Mouse (Mus musculus) liver, embryonic 14.5 days (tissue): ENCODE results near the gene Gm21954. TPM values are rescaled to one million over a fixed set of nuclear protein-coding genes. Genes with fewer than 3 reads are reported as not detected.

Source experiments
- ATAC-seq: fragments of 200-750 bp; cut with Nextera tagmentation; 2 replicates; pipeline ENCODE4 v1.8.0; 2017; ENCODE audit warnings: moderate number of reproducible peaks, mild to moderate bottlenecking, moderate library complexity; ENCODE audit not compliant: insufficient read depth
- DNase-seq, 3 experiments: peaks; one replicate each; pipeline ENCODE4 v3.0.0-alpha.2; 2012 to 2013; ENCODE audit warnings: low read depth in 3 of 3, low spot score in 3 of 3
- H3K27ac ChIP-seq: fragments of 300-500 bp; sonication (generic); 2 replicates; pipeline ENCODE4 v1.5.1; 2014; ENCODE audit warnings: moderate library complexity, mild to moderate bottlenecking, control low read depth, inconsistent platforms
- H3K27me3 ChIP-seq: fragments of 300-500 bp; sonication (generic); 2 replicates; pipeline ENCODE4 v1.6.1; 2014; ENCODE audit warnings: mild to moderate bottlenecking, low read length, moderate library complexity; ENCODE audit not compliant: control insufficient read depth, insufficient read depth
- H3K36me3 ChIP-seq: fragments of 300-500 bp; sonication (generic); replicated peaks from 2 replicates; pipeline ENCODE4 v1.6.1; 2014; ENCODE audit warnings: low read depth; ENCODE audit not compliant: control insufficient read depth, insufficient read depth
- H3K4me1 ChIP-seq, 2 experiments: fragments of 200-500 bp in 1 of 2; fragments of 300-500 bp in 1 of 2; sonication (generic) in 1 of 2; replicated peaks; 2 replicates each; pipeline ENCODE4 v1.6.1; 2012 to 2014; ENCODE audit warnings: antibody characterized with exemption in 1 of 2, inconsistent platforms in 1 of 2, low read length in 1 of 2; ENCODE audit not compliant: control insufficient read depth in 2 of 2, insufficient read depth in 2 of 2
- H3K4me2 ChIP-seq: fragments of 300-500 bp; sonication (generic); 2 replicates; pipeline ENCODE4 v1.6.1; 2014; ENCODE audit warnings: low read depth, mild to moderate bottlenecking, control low read depth, moderate library complexity
- H3K4me3 ChIP-seq, 2 experiments: fragments of 200-500 bp in 1 of 2; fragments of 300-500 bp in 1 of 2; sonication (generic) in 1 of 2; 2 replicates each; pipeline ENCODE4 v1.5.1; 2012 to 2014; ENCODE audit warnings: low read depth in 2 of 2, low read length in 2 of 2, mild to moderate bottlenecking in 2 of 2, control low read depth in 1 of 2, inconsistent platforms in 1 of 2, moderate library complexity in 1 of 2; ENCODE audit not compliant: insufficient read depth in 1 of 2
- H3K9ac ChIP-seq: fragments of 300-500 bp; sonication (generic); replicated peaks from 2 replicates; pipeline ENCODE4 v1.6.1; 2014; ENCODE audit warnings: mild to moderate bottlenecking, control low read depth, moderate library complexity
- H3K9me3 ChIP-seq: fragments of 300-500 bp; sonication (generic); 2 replicates; pipeline ENCODE4 v1.6.1; 2016; ENCODE audit warnings: low read length, mixed read lengths; ENCODE audit not compliant: control insufficient read depth
- CTCF ChIP-seq: IDR thresholded peaks from 2 replicates; pipeline ENCODE4 v1.5.1; 2016; ENCODE audit warnings: antibody characterized with exemption, low read depth, control low read depth
- EP300 ChIP-seq: IDR thresholded peaks from 2 replicates; pipeline ENCODE4 v1.6.1; 2016; ENCODE audit warnings: antibody characterized with exemption, low read depth
- WGBS: fragments of 180-500 bp; shearing (Covaris S2); extraction: QIAGEN DNeasy Blood & Tissue Kit; methylation state at CpG from one replicate; pipeline ENCODE4 v1.1.7; 2014; ENCODE audit not compliant: insufficient replicate concordance; 5-methylcytosine and 5-hydroxymethylcytosine counted together
- polyA plus RNA-seq, 2 experiments: library from polyadenylated mRNA; depleted of rRNA in 1 of 2; stranded (reverse) in 1 of 2; unstranded in 1 of 2; fragments of >200 nt; fragmentation: Nextera tagmentation in 1 of 2; extraction: Ambion mirVana in 1 of 2; gene quantifications; 2 replicates each; pipeline versions ENCODE4 v1.2.1 to v1.2.3; 2012 to 2014

Gm21954 gene
- polyA plus RNA-seq, 2 experiments, result not detected

- Histone ChIP-seq H3K9me3 (no peaks in the 10 kb centered on the region), H3K4me2 (no peak overlapping the region), H3K27ac (no peak overlapping the region), H3K27me3 (no peaks in the 10 kb centered on the region), H3K4me1 (no peaks in the 10 kb centered on the region), H3K9ac (no peak overlapping the region), H3K4me3 (no peak overlapping the region), H3K36me3 (no peaks in the 10 kb centered on the region)
- 79% methylated on average over 14 of the region's 14 CpGs for WGBS
- ATAC-seq (no peak), DNase-seq (no peak)
- no peak for TF ChIP-seq CTCF
- TF ChIP-seq EP300, result no peak
These were observed 21.0 kb downstream of the Gm21954 start for GRCm38 (mm10) chr3:55451035-55451434.

GRCm38 (mm10) chr3:55449148-55449547 lies 22.9 kb downstream of the Gm21954 start:
- Histone ChIP-seq H3K4me1 (no peaks in the 10 kb centered on the region), H3K4me2 (no peak overlapping the region), H3K27me3 (no peaks in the 10 kb centered on the region), H3K9me3 (no peaks in the 10 kb centered on the region), H3K36me3 (no peaks in the 10 kb centered on the region), H3K9ac (no peak overlapping the region), H3K27ac (no peak overlapping the region), H3K4me3 (no peak overlapping the region)
- 54% methylated on average over 2 of the region's 2 CpGs for WGBS
- DNase-seq (no peak), ATAC-seq (no peak)
- 0 out of 2 replicates have a peak, but pooled peaks have one; percentile 7 for TF ChIP-seq CTCF
- no peak for TF ChIP-seq EP300

- Histone ChIP-seq H3K9ac (no peak overlapping the region), H3K4me2 (no peak overlapping the region), H3K4me1 (no peaks in the 10 kb centered on the region), H3K9me3 (no peaks in the 10 kb centered on the region), H3K27me3 (no peaks in the 10 kb centered on the region), H3K36me3 (no peaks in the 10 kb centered on the region), H3K27ac (no peak overlapping the region), H3K4me3 (no peak overlapping the region)
- ATAC-seq, result no peak
- TF ChIP-seq CTCF (no peak), EP300 (no peak)
- WGBS, result 59% methylated on average over 5 of the region's 5 CpGs
- no peak for DNase-seq
These were observed 24.2 kb downstream of the Gm21954 start for GRCm38 (mm10) chr3:55447486-55448460.

- no peaks in the 10 kb centered on the region for H3K4me1 ChIP-seq
- no peak overlapping the region for H3K4me2 ChIP-seq
- no peaks in the 10 kb centered on the region for H3K27me3 ChIP-seq
- DNase-seq, result no peak
- 64% methylated on average over 7 of the region's 7 CpGs for WGBS
- ATAC-seq, result no peak
- TF ChIP-seq CTCF (no peak), EP300 (no peak)
- H3K9me3 ChIP-seq, result no peaks in the 10 kb centered on the region
- H3K4me3 ChIP-seq, result no peak overlapping the region
- H3K27ac ChIP-seq, result no peak overlapping the region
- no peaks in the 10 kb centered on the region for H3K36me3 ChIP-seq
- H3K9ac ChIP-seq, result no peak overlapping the region
These were observed 25.3 kb downstream of the Gm21954 start for GRCm38 (mm10) chr3:55446681-55447080.

DNA sequence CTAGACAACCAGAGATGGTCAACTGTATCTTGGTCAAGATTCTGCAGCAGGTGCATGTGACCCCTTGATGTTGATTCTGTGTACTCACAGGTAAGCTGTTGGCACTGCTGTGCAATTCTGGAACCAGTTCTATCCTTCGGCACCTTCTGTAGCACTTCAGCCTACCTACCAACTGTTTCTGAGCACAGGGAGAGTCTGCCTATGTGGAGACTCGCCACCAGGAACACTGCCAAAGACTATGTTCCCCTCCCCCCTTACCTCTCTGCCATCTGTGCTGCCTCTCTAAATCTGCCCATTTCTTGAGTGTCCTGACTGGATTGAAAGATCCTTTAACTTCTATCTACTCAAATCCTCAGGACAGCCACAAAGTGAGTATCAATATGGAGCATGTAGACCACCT lies 28.3 kb downstream of the Gm21954 start:
- H3K36me3 ChIP-seq, result no peaks in the 10 kb centered on the region
- no peak overlapping the region for H3K9ac ChIP-seq
- H3K4me1 ChIP-seq, result no peaks in the 10 kb centered on the region
- DNase-seq (no peak), ATAC-seq (no peak)
- WGBS, result 61% methylated on average over 2 of the region's 2 CpGs
- TF ChIP-seq CTCF (no peak), EP300 (no peak)
- no peaks in the 10 kb centered on the region for H3K9me3 ChIP-seq
- no peak overlapping the region for H3K4me3 ChIP-seq
- no peak overlapping the region for H3K27ac ChIP-seq
- no peak overlapping the region for H3K4me2 ChIP-seq
- H3K27me3 ChIP-seq, result no peaks in the 10 kb centered on the region
